Mouse (Mus musculus) MEL (cell line): ENCODE data around the gene Ablim1. TPM values are rescaled to one million over a fixed set of nuclear protein-coding genes. Genes with fewer than 3 reads are reported as not detected.

Source experiments
- DNase-seq: peaks from one replicate; pipeline ENCODE4 v3.0.0; 2011; ENCODE audit warnings: low read depth, low spot score
- H3K27ac ChIP-seq: 2 replicates; pipeline ENCODE4 v1.5.1; 2012; ENCODE audit warnings: low read depth, mild to moderate bottlenecking, control low read depth, low read length, moderate library complexity; ENCODE audit not compliant: control insufficient read depth
- H3K27me3 ChIP-seq, 2 experiments: fragments of 150-350 bp in 1 of 2; sonication (generic) in 1 of 2; 2 replicates each; pipeline ENCODE4 v1.6.1; 2012; ENCODE audit warnings: low read length in 2 of 2, mild to moderate bottlenecking in 2 of 2, improper control_type of control experiment in 1 of 2, moderate library complexity in 1 of 2; ENCODE audit not compliant: insufficient read depth in 2 of 2, control insufficient read depth in 1 of 2
- H3K36me3 ChIP-seq, 2 experiments: 2 replicates each; pipeline ENCODE4 v1.6.1; 2012 to 2014; ENCODE audit warnings: low read length in 2 of 2, improper control_type of control experiment in 1 of 2, inconsistent platforms in 1 of 2, mild to moderate bottlenecking in 1 of 2; ENCODE audit not compliant: insufficient read depth in 2 of 2, control insufficient read depth in 1 of 2
- H3K4me1 ChIP-seq, 2 experiments: fragments of 150-350 bp in 1 of 2; sonication (generic) in 1 of 2; 2 replicates each; pipeline ENCODE4 v1.6.1; 2012; ENCODE audit warnings: low read length in 2 of 2, improper control_type of control experiment in 1 of 2, mild to moderate bottlenecking in 1 of 2; ENCODE audit not compliant: insufficient read depth in 2 of 2, control insufficient read depth in 1 of 2
- H3K4me3 ChIP-seq, 2 experiments: fragments of 150-350 bp in 1 of 2; sonication (generic) in 1 of 2; 2 replicates each; pipeline ENCODE4 v1.5.1; 2012; ENCODE audit warnings: low read depth in 2 of 2, low read length in 2 of 2, mild to moderate bottlenecking in 2 of 2, moderate library complexity in 2 of 2, control low read depth in 1 of 2, improper control_type of control experiment in 1 of 2; ENCODE audit not compliant: control insufficient read depth in 1 of 2, insufficient read depth in 1 of 2
- H3K79me2 ChIP-seq: 2 replicates; pipeline ENCODE4 v1.6.1; 2012; ENCODE audit warnings: mild to moderate bottlenecking, low read length, moderate library complexity; ENCODE audit not compliant: control insufficient read depth, poor library complexity, insufficient read depth
- H3K9ac ChIP-seq: 2 replicates; pipeline ENCODE4 v1.6.1; 2012; ENCODE audit warnings: low read depth, mild to moderate bottlenecking, control low read depth, low read length, moderate library complexity; ENCODE audit not compliant: control insufficient read depth, poor library complexity, severe bottlenecking
- H3K9me3 ChIP-seq: fragments of 150-350 bp; sonication (generic); replicated peaks from 2 replicates; pipeline ENCODE4 v1.6.1; 2012; ENCODE audit warnings: mild to moderate bottlenecking, low read length, improper control_type of control experiment, moderate library complexity; ENCODE audit not compliant: insufficient read depth
- CHD1 ChIP-seq: IDR thresholded peaks from 2 replicates; pipeline ENCODE4 v1.6.1; 2012; ENCODE audit warnings: low read depth, mild to moderate bottlenecking, inconsistent platforms, low read length, improper control_type of control experiment
- CHD2 ChIP-seq: IDR thresholded peaks from 2 replicates; pipeline ENCODE4 v1.6.1; 2011; ENCODE audit warnings: low read length, improper control_type of control experiment
- ELF1 ChIP-seq: IDR thresholded peaks from 2 replicates; pipeline ENCODE4 v1.6.1; 2014; ENCODE audit warnings: low read depth, mild to moderate bottlenecking, inconsistent platforms, low read length, improper control_type of control experiment, moderate library complexity
- EP300 ChIP-seq, 2 experiments: IDR thresholded peaks; 2 replicates each; pipeline ENCODE4 v1.6.1; 2011; ENCODE audit warnings: improper control_type of control experiment in 2 of 2, low read length in 2 of 2, low read depth in 1 of 2, mild to moderate bottlenecking in 1 of 2
- ETS1 ChIP-seq: IDR thresholded peaks from 2 replicates; pipeline ENCODE4 v1.6.1; 2012; ENCODE audit warnings: low read depth, mild to moderate bottlenecking, inconsistent platforms, low read length, improper control_type of control experiment, moderate library complexity
- GABPA ChIP-seq: IDR thresholded peaks from 2 replicates; pipeline ENCODE4 v1.6.1; 2012; ENCODE audit warnings: low read depth, mild to moderate bottlenecking, inconsistent platforms, low read length, improper control_type of control experiment, moderate library complexity
- JUND ChIP-seq: IDR thresholded peaks from 2 replicates; pipeline ENCODE4 v1.6.1; 2011; ENCODE audit warnings: low read depth, mild to moderate bottlenecking, improper control_type of control experiment, low read length
- MAFK ChIP-seq: IDR thresholded peaks from 2 replicates; pipeline ENCODE4 v1.6.1; 2011; ENCODE audit warnings: low read depth, mild to moderate bottlenecking, low read length, improper control_type of control experiment, borderline replicate concordance
- MAX ChIP-seq: IDR thresholded peaks from 2 replicates; pipeline ENCODE4 v1.6.1; 2011; ENCODE audit warnings: low read length, improper control_type of control experiment
- MAZ ChIP-seq: IDR thresholded peaks from 2 replicates; pipeline ENCODE4 v1.6.1; 2012; ENCODE audit warnings: low read depth, mild to moderate bottlenecking, inconsistent platforms, low read length, improper control_type of control experiment
- MEF2A ChIP-seq: IDR thresholded peaks from 2 replicates; pipeline ENCODE4 v1.6.1; 2014; ENCODE audit warnings: low read depth, mild to moderate bottlenecking, inconsistent platforms, low read length, improper control_type of control experiment; ENCODE audit not compliant: poor library complexity, insufficient replicate concordance, severe bottlenecking; ENCODE audit errors: extremely low read depth
- MYB ChIP-seq: IDR thresholded peaks from 2 replicates; pipeline ENCODE4 v1.6.1; 2011; ENCODE audit warnings: mild to moderate bottlenecking, low read depth, low read length, improper control_type of control experiment
- NELFE ChIP-seq: IDR thresholded peaks from 2 replicates; pipeline ENCODE4 v1.6.1; 2011; ENCODE audit warnings: low read depth, low read length, improper control_type of control experiment
- NRF1 ChIP-seq: IDR thresholded peaks from 2 replicates; pipeline ENCODE4 v1.6.1; 2014; ENCODE audit warnings: low read depth, mild to moderate bottlenecking, inconsistent platforms, low read length, improper control_type of control experiment, moderate library complexity; ENCODE audit not compliant: poor library complexity, insufficient read depth, severe bottlenecking
- POLR2A ChIP-seq, 2 experiments: IDR thresholded peaks; 2 replicates each; pipeline ENCODE4 v1.6.1; 2011 to 2012; ENCODE audit warnings: low read length in 2 of 2, mild to moderate bottlenecking in 2 of 2, control low read depth in 1 of 2, improper control_type of control experiment in 1 of 2, low read depth in 1 of 2, moderate library complexity in 1 of 2; ENCODE audit not compliant: control insufficient read depth in 1 of 2, insufficient read depth in 1 of 2, poor library complexity in 1 of 2
- POLR2AphosphoS2 ChIP-seq: IDR thresholded peaks from 2 replicates; pipeline ENCODE4 v1.6.1; 2011; ENCODE audit warnings: low read length, improper control_type of control experiment
- TBP ChIP-seq: IDR thresholded peaks from 2 replicates; pipeline ENCODE4 v1.8.0; 2011; ENCODE audit warnings: low read depth, low read length, improper control_type of control experiment
- TCF12 ChIP-seq: IDR thresholded peaks from 2 replicates; pipeline ENCODE4 v1.6.1; 2014; ENCODE audit warnings: low read depth, mild to moderate bottlenecking, inconsistent platforms, low read length, improper control_type of control experiment, moderate library complexity
- UBTF ChIP-seq: IDR thresholded peaks from 2 replicates; pipeline ENCODE4 v1.6.1; 2012; ENCODE audit warnings: low read depth, mild to moderate bottlenecking, inconsistent platforms, low read length, improper control_type of control experiment, moderate library complexity, borderline replicate concordance; ENCODE audit not compliant: insufficient read depth
- ZC3H11A ChIP-seq: IDR thresholded peaks from 2 replicates; pipeline ENCODE4 v1.6.1; 2012; ENCODE audit warnings: low read depth, mild to moderate bottlenecking, inconsistent platforms, low read length, improper control_type of control experiment
- ZKSCAN1 ChIP-seq: IDR thresholded peaks from 2 replicates; pipeline ENCODE4 v1.6.1; 2012; ENCODE audit warnings: low read depth, mild to moderate bottlenecking, inconsistent platforms, low read length, improper control_type of control experiment, moderate library complexity
- ZNF384 ChIP-seq: IDR thresholded peaks from 2 replicates; pipeline ENCODE4 v1.6.1; 2012; ENCODE audit warnings: low read depth, mild to moderate bottlenecking, inconsistent platforms, low read length, improper control_type of control experiment
- polyA plus RNA-seq, 2 experiments: library from polyadenylated mRNA; stranded (reverse) in 1 of 2; unstranded in 1 of 2; fragments of >175 nt in 1 of 2; fragments of >200 nt in 1 of 2; gene quantifications; 2 replicates each; pipeline versions ENCODE4 v1.2.1 to v1.2.4; 2012; ENCODE audit warnings: low replicate concordance in 2 of 2, low read depth in 1 of 2; ENCODE audit not compliant: insufficient read length in 2 of 2, insufficient read depth in 1 of 2, missing spikeins in 1 of 2
- total RNA-seq: library from RNA; depleted of rRNA; stranded (reverse); fragments of 300-350 nt; gene quantifications from 2 replicates; pipeline ENCODE4 v1.2.3, GENCODE M21; 2012

Gene Ablim1
- total and polyA plus RNA-seq, 3 experiments = not detected

DNA sequence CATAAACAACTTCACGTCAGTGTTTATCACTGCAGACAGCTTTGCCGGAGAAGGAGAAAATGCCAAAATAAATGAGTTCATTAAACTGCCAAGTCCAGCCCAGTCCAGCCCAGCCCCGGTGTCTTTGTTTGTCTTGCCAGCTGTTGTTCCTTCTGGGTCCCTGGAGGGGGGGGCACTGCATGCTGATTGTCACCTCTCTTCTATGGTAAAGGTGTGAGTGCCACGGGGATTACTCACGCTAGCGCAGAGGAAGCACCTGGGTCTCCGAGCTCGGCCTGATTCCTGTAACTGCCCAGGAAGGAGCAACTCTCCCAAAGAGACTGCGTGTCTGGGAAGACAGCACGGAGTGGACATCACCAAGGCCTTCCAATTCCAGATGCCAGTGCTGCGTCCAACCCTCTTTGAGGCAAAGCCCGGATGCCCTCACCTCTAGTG is 12.7 kb downstream of the Ablim1 start:
- Histone ChIP-seq H3K9me3 (no peaks in the 10 kb centered on the region), H3K27me3 (peaks cover 3 to 5% of the 10 kb centered on the region in 2 experiments; a peak in 2 of 4 replicates), H3K9ac (no peak overlapping the region), H3K36me3 (no peaks in the 10 kb centered on the region), H3K27ac (no peak overlapping the region), H3K4me1 (no peaks in the 10 kb centered on the region), H3K79me2 (no peaks in the 10 kb centered on the region), H3K4me3 (no peak overlapping the region)
- no peak for DNase-seq
- TF ChIP-seq MYB (no peak), UBTF (no peak), MAX (no peak), TBP (no peak), GABPA (no peak), CHD2 (no peak), EP300 (IDR thresholded peaks at IDR 0.05; ENCODE audit: low read depth in 1 of 2, low read length in 2 of 2) (no peak), TCF12 (no peak), ETS1 (no peak), ZC3H11A (no peak), ELF1 (no peak), JUND (no peak)

DNA sequence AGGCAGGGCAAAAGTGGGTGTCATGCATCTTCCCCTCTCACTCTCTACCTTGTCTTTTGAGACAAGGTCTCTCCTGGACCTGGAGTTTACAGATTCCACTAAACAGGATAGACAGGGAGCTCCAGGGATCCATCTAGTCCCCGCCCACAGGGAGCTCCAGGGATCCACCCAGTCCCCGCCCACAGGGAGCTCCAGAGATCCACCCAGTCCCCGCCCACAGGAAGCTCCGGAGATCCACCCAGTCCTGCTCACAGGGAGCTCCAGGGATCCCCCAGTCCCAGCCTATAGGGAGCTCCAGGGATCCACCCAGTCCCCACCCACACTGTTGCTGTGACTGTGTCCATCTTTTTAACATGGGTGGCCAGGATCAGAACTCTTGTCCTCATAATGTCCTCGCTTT is 16.7 kb downstream of the Ablim1 start:
- no peak overlapping the region for H3K4me3 ChIP-seq
- DNase-seq = no peak
- TF ChIP-seq NELFE (no peak), UBTF (no peak), GABPA (no peak), POLR2AphosphoS2 (no peak), ZKSCAN1 (no peak), CHD2 (no peak), MAZ (no peak), TCF12 (no peak), POLR2A (IDR thresholded peaks at IDR 0.05; ENCODE audit: control insufficient read depth in 1 of 2, insufficient read depth in 1 of 2, low read depth in 1 of 2, low read length in 2 of 2, poor library complexity in 1 of 2) (no peak), EP300 (IDR thresholded peaks at IDR 0.05; ENCODE audit: low read depth in 1 of 2, low read length in 2 of 2) (no peak), ETS1 (no peak), ZC3H11A (no peak), MEF2A (no peak), ZNF384 (no peak), TBP (no peak), CHD1 (no peak), ELF1 (no peak), MAFK (no peak), NRF1 (no peak)

More for the DNA sequence above, 16.7 kb downstream of the Ablim1 start:
- H3K27me3 ChIP-seq = peaks cover 0 to under 1% of the 10 kb centered on the region in 2 experiments; a peak in 1 of 4 replicates
- no peak overlapping the region for H3K27ac ChIP-seq
- H3K9ac ChIP-seq = no peak overlapping the region
- no peaks in the 10 kb centered on the region for H3K9me3 ChIP-seq
- H3K36me3 ChIP-seq = no peaks in the 10 kb centered on the region
- no peaks in the 10 kb centered on the region for H3K79me2 ChIP-seq
- peaks cover 0 to 5% of the 10 kb centered on the region in 2 experiments; a peak in 1 of 4 replicates for H3K4me1 ChIP-seq
